Mouse (Mus musculus) limb, embryonic 15.5 days (tissue): ENCODE results near the gene Mrps34. TPM values are rescaled to one million over a fixed set of nuclear protein-coding genes. Genes with fewer than 3 reads are reported as not detected.
A peak's percentile ranks its signal among the peaks of the same experiment; 100 is the strongest.

Experiments
- ATAC-seq: fragments of 200-750 bp; cut with Nextera tagmentation; 2 replicates; pipeline ENCODE4 v1.8.0; 2017; ENCODE audit warnings: low read depth, moderate TSS enrichment; ENCODE audit not compliant: insufficient number of reproducible peaks, low FRiP score, low TSS enrichment
- H3K27ac ChIP-seq: fragments of 300-500 bp; sonication (generic); 2 replicates; pipeline ENCODE4 v1.5.1; 2015; ENCODE audit warnings: moderate library complexity, mild to moderate bottlenecking, inconsistent platforms
- H3K27me3 ChIP-seq: fragments of 300-500 bp; sonication (generic); 2 replicates; pipeline ENCODE4 v1.6.1; 2015; ENCODE audit warnings: inconsistent platforms
- H3K36me3 ChIP-seq: fragments of 300-500 bp; sonication (generic); 2 replicates; pipeline ENCODE4 v1.6.1; 2015; ENCODE audit warnings: inconsistent platforms
- H3K4me1 ChIP-seq: fragments of 300-500 bp; sonication (generic); 2 replicates; pipeline ENCODE4 v1.6.1; 2015; ENCODE audit warnings: inconsistent platforms
- H3K4me2 ChIP-seq: fragments of 300-500 bp; sonication (generic); 2 replicates; pipeline ENCODE4 v1.6.1; 2015; ENCODE audit warnings: mild to moderate bottlenecking, inconsistent platforms
- H3K4me3 ChIP-seq: fragments of 300-500 bp; sonication (generic); 2 replicates; pipeline ENCODE4 v1.5.1; 2015; ENCODE audit warnings: mild to moderate bottlenecking, inconsistent platforms
- H3K9ac ChIP-seq: fragments of 300-500 bp; sonication (generic); 2 replicates; pipeline ENCODE4 v1.6.1; 2015; ENCODE audit warnings: inconsistent platforms
- H3K9me3 ChIP-seq: fragments of 300-500 bp; sonication (generic); 2 replicates; pipeline ENCODE4 v1.6.1; 2016; ENCODE audit warnings: inconsistent platforms
- WGBS: fragments of 180-500 bp; shearing (Covaris S2); methylation state at CpG from one replicate; pipeline ENCODE4 v1.1.7; 2015; 5-methylcytosine and 5-hydroxymethylcytosine counted together
- polyA plus RNA-seq: library from polyadenylated mRNA; unstranded; fragments of >200 nt; fragmentation: Nextera tagmentation; extraction: Ambion mirVana; gene quantifications from 2 replicates; pipeline ENCODE4 v1.2.1, GENCODE M21; 2015

The Mrps34 gene
- polyA plus RNA-seq, 1 experiment from 2014 or later = 81.9 TPM

DNA sequence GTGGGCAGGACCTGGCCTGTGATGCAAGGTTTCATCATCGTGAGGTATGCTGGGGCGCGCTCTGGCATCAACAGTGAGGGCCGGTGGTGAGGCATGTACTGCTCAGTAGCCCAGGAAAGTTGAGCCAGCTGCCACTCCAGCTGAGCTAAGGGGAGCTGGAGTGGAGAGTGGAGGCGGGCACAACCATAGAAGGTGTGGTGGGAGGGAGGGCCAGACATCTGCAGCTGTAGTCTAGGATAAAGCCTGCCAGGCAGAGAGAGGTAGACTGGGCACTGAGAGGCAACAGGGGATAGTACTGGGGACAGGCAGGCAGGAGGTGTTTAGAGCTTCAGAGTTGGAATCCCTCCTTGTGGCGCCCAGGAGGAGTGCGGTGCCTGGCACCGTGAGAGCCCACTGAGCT, 34.8 kb upstream of the Mrps34 start:
- Histone ChIP-seq H3K27ac (no peak overlapping the region), H3K9ac (no peak overlapping the region), H3K4me1 (no peaks in the 10 kb centered on the region), H3K27me3 (no peaks in the 10 kb centered on the region), H3K4me3 (no peak overlapping the region), H3K9me3 (no peaks in the 10 kb centered on the region), H3K4me2 (no peak overlapping the region), H3K36me3 (peaks cover 55% of the 10 kb centered on the region)
- WGBS = 91% methylated on average over 8 of the region's 8 CpGs
- no peak for ATAC-seq

DNA sequence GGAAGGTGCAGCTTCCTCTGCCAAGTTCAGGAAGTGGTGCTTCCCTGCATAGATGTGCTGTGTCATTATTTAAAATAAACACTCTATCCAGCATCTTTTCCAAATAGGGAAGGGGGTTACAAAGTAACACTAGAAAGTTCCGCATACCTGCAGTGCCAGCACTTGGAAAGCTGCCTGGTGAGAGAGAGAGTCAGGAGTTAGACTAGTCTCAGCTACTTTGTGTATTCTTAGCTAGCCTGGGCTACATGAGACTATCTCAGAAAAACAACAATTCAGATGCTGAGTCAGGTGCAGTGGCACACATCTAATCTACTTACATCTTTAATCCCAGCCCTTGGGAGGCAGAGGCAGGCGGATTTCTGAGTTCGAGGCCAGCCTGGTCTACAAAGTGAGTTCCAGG, 33.1 kb upstream of the Mrps34 start:
- no peak overlapping the region for H3K27ac ChIP-seq
- no peaks in the 10 kb centered on the region for H3K27me3 ChIP-seq
- no peak for ATAC-seq
- H3K4me3 ChIP-seq = no peak overlapping the region
- no peaks in the 10 kb centered on the region for H3K4me1 ChIP-seq
- peaks cover 63% of the 10 kb centered on the region for H3K36me3 ChIP-seq
- no peaks in the 10 kb centered on the region for H3K9me3 ChIP-seq
- H3K4me2 ChIP-seq = no peak overlapping the region
- WGBS = 91% methylated on average over 3 of the region's 3 CpGs
- H3K9ac ChIP-seq = no peak overlapping the region

DNA sequence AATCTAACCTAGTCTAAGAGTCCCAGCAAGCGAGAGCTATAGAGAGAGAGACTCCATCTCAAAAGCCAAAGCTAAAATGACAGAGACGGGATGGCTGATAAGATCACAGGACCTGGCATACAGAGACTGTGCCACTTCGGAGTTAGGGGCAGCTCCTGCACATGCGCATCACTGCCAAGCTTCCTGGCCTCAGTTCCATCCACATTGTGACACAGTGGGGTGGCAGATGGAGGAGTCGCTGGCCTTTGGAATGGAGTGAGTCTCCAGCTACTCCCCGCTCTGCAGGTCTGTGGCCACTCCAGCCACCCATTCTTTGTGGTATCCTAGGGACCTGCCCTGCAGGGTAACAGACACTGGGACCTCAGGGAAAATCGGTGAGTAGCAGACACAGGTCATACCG, 29.1 kb upstream of the Mrps34 start, which contains the start of gene Igfals:
Gene Igfals (plus strand): TSS at position 222 of the 400 bp plus-strand sequence.
- H3K27ac ChIP-seq = no peak within 1 kb of the TSS
- H3K4me1 ChIP-seq = no peaks in the 10 kb centered on the region
- H3K36me3 ChIP-seq = peaks cover 45% of the 10 kb centered on the region
- no peaks in the 10 kb centered on the region for H3K27me3 ChIP-seq
- no peak within 1 kb of the TSS for H3K9ac ChIP-seq
- no peak within 1 kb of the TSS for H3K4me2 ChIP-seq
- H3K4me3 ChIP-seq = no peak within 1 kb of the TSS
- ATAC-seq = no peak
- WGBS = 88% methylated on average over 8 of the region's 8 CpGs
- no peaks in the 10 kb centered on the region for H3K9me3 ChIP-seq

DNA sequence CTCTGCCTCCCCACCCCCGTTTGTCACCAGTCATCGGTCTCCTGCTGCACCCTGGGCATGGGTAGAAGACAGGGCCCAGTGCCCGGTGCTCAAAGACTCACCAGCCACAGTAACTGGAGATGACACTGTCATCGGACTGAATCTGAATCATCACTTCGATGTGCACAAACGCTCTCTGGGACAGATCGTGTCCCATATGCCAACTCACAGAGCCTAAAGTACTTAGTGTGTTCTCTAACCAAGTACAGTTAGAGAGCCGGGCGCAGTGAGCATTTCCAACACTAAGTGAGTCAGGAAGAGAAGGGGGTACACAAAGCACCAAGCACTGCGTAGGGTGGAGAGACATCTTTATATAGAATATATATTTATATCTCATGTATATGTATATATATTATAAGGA, 27.0 kb upstream of the Mrps34 start:
- ATAC-seq = no peak
- Histone ChIP-seq H3K9me3 (no peaks in the 10 kb centered on the region), H3K27me3 (no peaks in the 10 kb centered on the region), H3K9ac (no peak overlapping the region), H3K4me1 (no peaks in the 10 kb centered on the region), H3K36me3 (peaks cover 25% of the 10 kb centered on the region), H3K4me2 (no peak overlapping the region), H3K4me3 (no peak overlapping the region), H3K27ac (no peak overlapping the region)
- WGBS = 89% methylated on average over 10 of the region's 10 CpGs

DNA sequence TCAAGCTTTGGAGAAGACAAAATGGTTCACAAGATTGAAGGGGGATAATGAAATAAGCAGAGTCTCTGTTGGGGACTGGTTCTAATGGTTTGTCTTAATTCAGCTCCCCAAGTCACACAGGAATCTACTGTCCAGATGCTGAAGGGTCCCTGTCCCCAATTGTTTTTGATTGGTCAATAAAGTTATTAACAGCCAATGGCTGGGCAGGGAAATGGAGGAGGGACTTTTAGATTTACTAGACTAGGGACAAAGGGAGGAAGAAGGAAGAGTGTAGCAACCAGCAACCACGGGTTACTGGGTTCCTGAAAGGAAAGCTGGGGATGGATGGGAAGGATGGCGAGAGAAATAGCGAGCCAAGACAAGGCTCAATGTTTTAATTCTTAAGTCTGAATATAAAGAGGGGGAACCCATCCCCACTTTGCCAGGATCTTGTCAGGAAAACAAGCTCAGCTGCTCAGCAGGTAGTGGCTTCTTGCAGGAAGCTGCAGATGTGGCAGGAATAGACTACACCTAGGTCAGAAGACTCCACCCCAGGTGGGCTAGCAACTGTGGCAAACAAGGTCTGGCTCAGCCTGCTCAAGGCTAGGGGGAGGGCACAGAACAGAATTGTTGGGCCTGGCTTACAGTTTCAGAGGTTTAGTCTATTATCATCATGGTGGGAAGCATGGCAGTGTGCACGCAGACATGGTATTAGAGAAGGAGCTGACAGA, 21.1 kb upstream of the Mrps34 start:
- Histone ChIP-seq H3K4me2 (no peak overlapping the region), H3K36me3 (no peaks in the 10 kb centered on the region), H3K9ac (no peak overlapping the region), H3K27ac (no peak overlapping the region), H3K4me1 (peaks cover 9% of the 10 kb centered on the region; the same call in 1 of the 2 replicates), H3K4me3 (no peak overlapping the region), H3K27me3 (no peaks in the 10 kb centered on the region), H3K9me3 (no peaks in the 10 kb centered on the region)
- WGBS = 52% methylated on average over 4 of the region's 4 CpGs
- ATAC-seq = no peak

DNA sequence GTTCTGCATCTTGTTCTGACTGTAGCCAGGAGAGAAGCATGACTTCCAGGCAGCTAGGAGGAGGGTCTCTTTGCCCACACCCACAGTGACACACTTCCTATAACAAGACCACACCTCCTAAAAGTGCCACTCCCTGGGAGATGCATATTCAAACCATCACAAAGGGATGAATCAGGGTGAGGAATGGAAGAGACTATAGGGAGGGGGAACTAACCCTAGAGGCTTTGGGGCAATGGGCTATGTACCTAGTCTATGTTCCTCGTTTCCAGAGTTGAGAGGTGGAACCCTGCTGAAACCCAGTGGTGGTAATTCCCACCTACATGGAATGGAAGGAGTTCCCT, 20.5 kb upstream of the Mrps34 start:
- no peaks in the 10 kb centered on the region for H3K36me3 ChIP-seq
- ATAC-seq = no peak
- H3K27me3 ChIP-seq = no peaks in the 10 kb centered on the region
- no peaks in the 10 kb centered on the region for H3K9me3 ChIP-seq
- no peak overlapping the region for H3K4me3 ChIP-seq
- no peak overlapping the region for H3K27ac ChIP-seq
- WGBS = 67% methylated on average over 1 of the region's 1 CpGs
- H3K4me1 ChIP-seq = peaks cover 9% of the 10 kb centered on the region; the same call in 1 of the 2 replicates
- no peak overlapping the region for H3K4me2 ChIP-seq
- no peak overlapping the region for H3K9ac ChIP-seq

DNA sequence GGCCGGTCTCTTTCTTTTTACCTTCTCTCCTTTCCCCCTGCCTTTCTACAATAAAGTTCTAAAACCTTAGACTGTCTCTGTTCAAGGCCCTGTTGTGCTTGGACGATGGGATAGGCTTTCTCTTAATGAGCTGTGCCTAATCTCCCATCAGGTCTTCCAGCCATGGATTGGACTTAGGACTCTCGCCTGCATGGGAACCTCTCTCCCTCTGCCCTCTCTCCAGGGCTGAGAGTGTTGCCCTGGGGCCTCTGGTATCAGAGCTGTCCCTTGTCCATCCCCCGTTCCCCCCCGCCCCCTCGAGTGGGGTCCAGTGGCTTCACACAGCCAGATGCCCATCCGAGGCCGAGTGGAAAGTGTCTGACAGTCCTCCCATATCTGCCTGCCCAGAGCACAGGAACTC, 19.9 kb upstream of the Mrps34 start:
- no peak overlapping the region for H3K4me2 ChIP-seq
- no peaks in the 10 kb centered on the region for H3K9me3 ChIP-seq
- no peak for ATAC-seq
- no peak overlapping the region for H3K4me3 ChIP-seq
- H3K36me3 ChIP-seq = no peaks in the 10 kb centered on the region
- H3K9ac ChIP-seq = no peak overlapping the region
- WGBS = 78% methylated on average over 8 of the region's 8 CpGs
- H3K27ac ChIP-seq = no peak overlapping the region
- H3K27me3 ChIP-seq = no peaks in the 10 kb centered on the region
- peaks cover 9% of the 10 kb centered on the region; the same call in 1 of the 2 replicates for H3K4me1 ChIP-seq

DNA sequence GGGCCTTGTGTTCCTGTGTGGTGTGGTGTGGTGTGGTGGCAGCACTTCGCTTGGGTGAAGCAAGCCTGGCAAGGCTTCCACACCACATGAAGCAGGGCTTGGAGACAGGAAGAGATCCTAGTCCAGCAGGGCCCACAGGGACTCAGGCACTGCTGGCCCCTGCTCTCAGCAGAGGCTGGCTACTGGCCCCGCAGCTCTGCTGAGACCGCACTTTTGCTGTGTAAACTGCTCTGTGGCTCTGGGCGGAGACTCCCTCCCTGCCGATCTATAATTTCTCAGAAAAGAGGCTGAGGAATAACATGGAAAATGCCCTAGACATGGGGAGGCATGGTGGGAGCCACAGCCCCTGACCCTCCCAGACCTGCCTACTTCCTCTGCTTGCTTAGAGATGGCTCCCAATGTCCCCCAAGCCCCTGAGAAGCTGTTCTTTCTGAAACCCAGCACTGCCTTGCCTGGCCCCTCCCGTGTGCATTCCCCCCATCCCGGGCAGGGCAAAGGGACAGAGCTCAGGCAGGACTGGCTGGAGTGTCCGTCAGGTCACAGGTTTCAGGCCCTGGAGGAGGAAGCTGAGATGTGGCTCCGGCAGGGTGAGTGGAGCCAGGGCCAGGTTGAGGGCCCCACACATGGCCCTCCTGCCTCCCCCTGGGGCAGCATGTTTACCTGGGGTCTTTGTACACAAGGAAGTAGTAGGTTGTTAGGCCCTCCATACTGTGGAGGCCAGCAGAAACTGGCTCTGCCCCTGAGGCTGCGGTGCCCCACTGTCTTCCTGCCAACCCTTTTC, 17.4 kb upstream of the Mrps34 start:
- H3K4me3 ChIP-seq = no peak overlapping the region
- peaks cover 9% of the 10 kb centered on the region; the same call in 1 of the 2 replicates for H3K4me1 ChIP-seq
- no peak overlapping the region for H3K9ac ChIP-seq
- H3K4me2 ChIP-seq = no peak overlapping the region
- H3K27me3 ChIP-seq = no peaks in the 10 kb centered on the region
- H3K9me3 ChIP-seq = no peaks in the 10 kb centered on the region
- ATAC-seq = peak; percentile 44; the same call in 1 of the 2 replicates
- peaks cover 5% of the 10 kb centered on the region for H3K36me3 ChIP-seq
- 51% methylated on average over 10 of the region's 10 CpGs for WGBS
- no peak overlapping the region for H3K27ac ChIP-seq

DNA sequence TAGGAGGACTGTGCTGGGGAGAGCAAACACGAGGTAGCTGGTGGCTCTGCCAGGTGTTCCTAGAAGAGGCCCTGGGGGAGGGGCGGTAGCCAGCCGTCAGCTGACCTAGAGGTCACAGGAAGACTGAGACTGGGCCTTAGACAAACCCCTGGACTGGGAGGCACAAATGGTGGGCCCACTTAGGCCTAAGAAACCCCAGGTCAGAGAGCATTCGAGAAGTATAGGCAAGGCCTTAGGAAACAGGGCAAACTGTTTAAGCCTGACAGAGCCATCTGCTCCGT, 16.9 kb upstream of the Mrps34 start:
- H3K36me3 ChIP-seq = peaks cover 11% of the 10 kb centered on the region
- H3K4me2 ChIP-seq = no peak overlapping the region
- ATAC-seq = peak; percentile 4; the same call in 1 of the 2 replicates
- no peak overlapping the region for H3K9ac ChIP-seq
- H3K4me1 ChIP-seq = peaks cover 9% of the 10 kb centered on the region; the same call in 1 of the 2 replicates
- H3K27me3 ChIP-seq = no peaks in the 10 kb centered on the region
- H3K27ac ChIP-seq = no peak overlapping the region
- H3K9me3 ChIP-seq = no peaks in the 10 kb centered on the region
- WGBS = 26% methylated on average over 5 of the region's 5 CpGs
- no peak overlapping the region for H3K4me3 ChIP-seq

DNA sequence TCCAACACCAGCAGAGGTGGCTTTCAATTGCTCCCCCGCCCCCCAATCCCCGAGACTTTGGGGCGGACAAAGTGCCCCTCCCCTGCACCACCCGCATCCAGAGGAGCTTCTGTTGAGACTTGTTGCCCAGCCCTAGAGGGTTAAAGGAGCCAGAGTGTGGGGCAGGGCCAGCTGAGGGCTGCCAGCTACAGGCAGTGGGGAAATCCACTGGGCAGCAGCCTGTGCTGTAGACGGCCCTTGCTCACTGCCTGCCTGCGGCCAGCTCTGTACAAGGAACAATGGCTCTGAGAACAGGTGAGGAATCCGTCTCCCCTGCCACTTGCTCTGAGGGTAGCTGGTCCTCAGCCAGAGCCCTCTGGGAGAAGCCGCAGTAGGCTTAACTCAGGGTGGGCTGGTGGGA, 16.4 kb upstream of the Mrps34 start:
- WGBS = 56% methylated on average over 8 of the region's 8 CpGs
- Histone ChIP-seq H3K4me1 (peaks cover 9% of the 10 kb centered on the region; the same call in 1 of the 2 replicates), H3K4me2 (no peak overlapping the region), H3K36me3 (peaks cover 16% of the 10 kb centered on the region), H3K27me3 (no peaks in the 10 kb centered on the region), H3K9ac (no peak overlapping the region), H3K4me3 (no peak overlapping the region), H3K9me3 (no peaks in the 10 kb centered on the region), H3K27ac (no peak overlapping the region)
- no peak for ATAC-seq

DNA sequence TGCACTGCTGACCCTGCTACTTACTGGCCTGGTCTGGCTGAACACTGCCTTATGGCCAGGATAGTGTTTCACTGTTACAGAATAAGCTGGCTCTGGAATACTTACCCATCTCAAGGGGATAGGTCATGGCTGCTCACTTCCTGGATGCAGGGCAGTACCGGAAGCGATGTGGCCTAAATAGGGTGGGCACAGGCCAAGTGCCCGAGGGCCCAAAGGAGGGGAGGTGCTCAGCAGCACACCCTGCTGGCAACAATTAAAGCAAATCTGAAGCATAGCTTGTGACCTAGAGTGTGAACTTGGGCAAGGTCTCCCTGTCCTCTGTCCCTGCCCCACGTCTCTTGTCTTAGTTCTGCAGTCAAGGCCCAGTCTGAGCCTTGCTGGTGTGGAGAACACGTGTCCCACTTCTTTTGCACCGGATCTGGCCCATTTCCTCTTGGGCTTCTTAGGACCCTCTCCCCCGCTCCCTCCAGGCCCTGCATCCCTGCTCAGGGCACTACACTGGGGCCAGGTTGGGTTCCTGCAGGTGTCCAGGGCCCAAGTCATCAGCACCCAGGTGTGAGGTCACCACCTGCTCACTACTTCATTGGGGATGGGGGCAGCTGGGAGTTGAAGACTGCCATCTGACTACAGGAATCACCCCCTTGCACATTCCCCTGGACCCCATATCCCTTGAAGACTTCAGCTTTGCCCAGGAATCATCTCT, 13.0 kb upstream of the Mrps34 start:
- ATAC-seq = no peak
- peaks cover 23% of the 10 kb centered on the region for H3K4me1 ChIP-seq
- H3K4me2 ChIP-seq = no peak overlapping the region
- no peaks in the 10 kb centered on the region for H3K9me3 ChIP-seq
- 51% methylated on average over 7 of the region's 7 CpGs for WGBS
- no peak overlapping the region for H3K27ac ChIP-seq
- no peak overlapping the region for H3K9ac ChIP-seq
- no peaks in the 10 kb centered on the region for H3K27me3 ChIP-seq
- no peak overlapping the region for H3K4me3 ChIP-seq
- peaks cover 26% of the 10 kb centered on the region for H3K36me3 ChIP-seq

DNA sequence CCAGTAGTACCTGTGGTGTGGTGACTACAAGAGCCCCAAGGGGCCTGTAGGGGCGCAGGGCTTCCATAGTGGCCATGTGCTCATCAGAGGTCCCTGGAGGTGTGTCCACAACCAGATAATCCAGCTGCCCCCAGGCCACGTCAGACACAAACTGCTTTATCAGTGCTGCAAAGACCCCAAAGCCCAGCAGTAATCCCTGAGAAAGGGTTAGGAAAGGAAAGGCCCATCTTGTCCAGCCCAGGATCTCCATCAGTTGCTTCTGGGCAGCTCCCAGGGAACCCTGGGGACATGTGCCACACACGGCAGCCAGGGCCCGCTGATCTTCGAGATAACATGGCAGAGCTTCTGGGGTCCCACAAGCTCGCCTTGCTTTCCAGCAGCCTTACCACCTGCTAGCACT, 10.5 kb upstream of the Mrps34 start:
- H3K9ac ChIP-seq = no peak overlapping the region
- peaks cover 34% of the 10 kb centered on the region for H3K4me1 ChIP-seq
- H3K4me3 ChIP-seq = no peak overlapping the region
- 88% methylated on average over 6 of the region's 6 CpGs for WGBS
- no peak overlapping the region for H3K4me2 ChIP-seq
- no peaks in the 10 kb centered on the region for H3K9me3 ChIP-seq
- ATAC-seq = no peak
- peaks cover 34% of the 10 kb centered on the region for H3K36me3 ChIP-seq
- H3K27ac ChIP-seq = no peak overlapping the region
- H3K27me3 ChIP-seq = no peaks in the 10 kb centered on the region
